Mouse (Mus musculus) G1E-ER4 (cell line): ENCODE results near the gene Cpa1. TPM values are rescaled to one million over a fixed set of nuclear protein-coding genes. Genes with fewer than 3 reads are reported as not detected.

Experiments used
- GATA1 ChIP-seq: IDR thresholded peaks from one replicate; pipeline ENCODE4 v1.8.0; 2012; ENCODE audit warnings: low read length, inconsistent platforms
- polyA plus RNA-seq: library from polyadenylated mRNA; stranded (reverse); fragments of >175 nt; gene quantifications from 2 replicates; pipeline ENCODE4 v1.2.3, GENCODE M21; 2012

Cpa1 gene
- not detected in 2 replicates for polyA plus RNA-seq

GRCm38 (mm10) chr6:30638674-30639268, at the start of gene Cpa1:
Gene Cpa1, plus strand, starts transcription at chr6:30639218.
- no peak for TF ChIP-seq GATA1

GRCm38 (mm10) chr6:30589819-30590218, 49.2 kb upstream of the Cpa1 start:
- no peak for TF ChIP-seq GATA1

GRCm38 (mm10) chr6:30591851-30592404, 47.1 kb upstream of the Cpa1 start:
- TF ChIP-seq GATA1: no peak

- no peak for TF ChIP-seq GATA1
Observed at GRCm38 (mm10) chr6:30592417-30592974, 46.5 kb upstream of the Cpa1 start.

GRCm38 (mm10) chr6:30594364-30594763, 44.7 kb upstream of the Cpa1 start:
- peak; percentile 4 for TF ChIP-seq GATA1

GRCm38 (mm10) chr6:30596230-30596898, 42.7 kb upstream of the Cpa1 start:
- no peak for TF ChIP-seq GATA1

- no peak for TF ChIP-seq GATA1
Observed at GRCm38 (mm10) chr6:30600033-30600432, 39.0 kb upstream of the Cpa1 start.

GRCm38 (mm10) chr6:30600995-30601394, 38.0 kb upstream of the Cpa1 start:
- TF ChIP-seq GATA1: no peak

- TF ChIP-seq GATA1: no peak
Observed at GRCm38 (mm10) chr6:30604342-30604867, 34.6 kb upstream of the Cpa1 start.

- TF ChIP-seq GATA1: no peak
Observed at GRCm38 (mm10) chr6:30605111-30605510, 33.9 kb upstream of the Cpa1 start.

GRCm38 (mm10) chr6:30605672-30606071, 33.3 kb upstream of the Cpa1 start:
- no peak for TF ChIP-seq GATA1

- TF ChIP-seq GATA1: no peak
Observed at GRCm38 (mm10) chr6:30610710-30611109, 28.3 kb upstream of the Cpa1 start, which contains the start of gene Cpa5. Gene Cpa5, plus strand, starts transcription at chr6:30611010.

- no peak for TF ChIP-seq GATA1
Observed at GRCm38 (mm10) chr6:30611212-30611611, 27.8 kb upstream of the Cpa1 start.

GRCm38 (mm10) chr6:30614251-30614650, 24.8 kb upstream of the Cpa1 start:
- no peak for TF ChIP-seq GATA1

- no peak for TF ChIP-seq GATA1
Observed at GRCm38 (mm10) chr6:30615741-30616140, 23.3 kb upstream of the Cpa1 start.

- TF ChIP-seq GATA1: no peak
Observed at GRCm38 (mm10) chr6:30616491-30616941, 22.5 kb upstream of the Cpa1 start.
